Mouse (Mus musculus) cerebral cortex, adult 2 months (tissue): ENCODE measurements around the gene Elf2.

Experiments used
- WGBS: fragments of 180-500 bp; shearing (Covaris S2); methylation state at CpG from one replicate; pipeline ENCODE4 v1.1.7; 2018; 5-methylcytosine and 5-hydroxymethylcytosine counted together

Elf2 gene

DNA sequence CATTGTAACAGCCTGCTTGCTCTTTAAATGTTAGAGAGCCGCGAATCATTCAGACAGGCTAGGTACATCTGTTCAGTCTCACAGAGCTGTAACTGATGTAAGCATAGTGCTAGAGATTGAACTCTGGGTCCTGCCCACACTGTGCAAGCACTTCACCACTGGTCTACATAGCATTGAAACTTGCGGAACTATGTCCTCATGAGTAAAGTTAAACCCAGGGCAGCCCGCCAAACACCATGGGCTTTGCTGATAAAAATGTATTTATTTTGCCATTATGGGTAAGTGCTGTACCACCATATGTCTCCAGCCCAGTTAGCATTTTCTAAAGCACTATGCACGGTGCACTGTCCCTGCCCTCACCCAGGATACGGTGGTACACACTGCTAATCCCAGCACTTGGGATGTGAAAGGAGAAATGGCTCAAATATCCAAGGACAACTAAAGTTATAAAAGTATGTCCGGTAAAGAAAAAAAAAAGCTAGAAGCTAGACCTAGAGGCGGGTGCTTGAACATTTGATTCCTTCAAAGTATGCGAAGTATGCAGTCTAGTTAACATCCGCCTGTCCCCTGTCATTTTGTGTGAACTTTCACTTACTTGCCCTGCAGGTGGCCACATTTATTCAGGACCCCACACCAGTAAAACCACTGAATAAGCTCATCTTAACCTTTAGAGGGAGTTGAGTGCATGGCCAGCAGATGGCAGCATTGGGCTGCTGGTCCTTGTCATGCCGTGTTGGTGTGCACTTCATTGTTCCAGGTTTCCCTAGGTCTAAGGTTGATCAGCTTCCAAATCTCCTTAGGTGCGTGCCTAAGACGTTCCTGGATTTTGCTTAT, 106.3 kb downstream of the Elf2 start:
- 39% methylated on average over 13 of the region's 13 CpGs for WGBS

DNA sequence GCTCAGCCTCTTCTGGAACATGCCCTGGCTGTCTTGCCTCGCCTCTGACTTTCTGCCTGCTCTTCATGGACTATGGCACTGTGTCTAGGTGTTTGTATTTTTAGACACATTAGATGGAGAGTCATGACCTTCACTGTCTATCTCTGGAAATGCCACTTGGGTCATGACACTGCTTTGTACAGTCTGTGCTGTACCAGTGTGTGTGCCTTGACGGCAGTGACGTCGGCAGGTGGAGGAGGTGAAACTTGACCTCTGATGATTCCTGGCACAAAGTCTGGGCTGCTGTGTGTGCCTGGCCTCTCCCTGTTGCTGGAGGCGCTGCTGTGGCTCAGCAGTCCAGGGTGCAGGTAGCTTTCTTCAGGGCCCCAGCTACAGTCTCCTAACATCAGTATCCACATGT, 107.0 kb downstream of the Elf2 start:
- 87% methylated on average over 5 of the region's 5 CpGs for WGBS

DNA sequence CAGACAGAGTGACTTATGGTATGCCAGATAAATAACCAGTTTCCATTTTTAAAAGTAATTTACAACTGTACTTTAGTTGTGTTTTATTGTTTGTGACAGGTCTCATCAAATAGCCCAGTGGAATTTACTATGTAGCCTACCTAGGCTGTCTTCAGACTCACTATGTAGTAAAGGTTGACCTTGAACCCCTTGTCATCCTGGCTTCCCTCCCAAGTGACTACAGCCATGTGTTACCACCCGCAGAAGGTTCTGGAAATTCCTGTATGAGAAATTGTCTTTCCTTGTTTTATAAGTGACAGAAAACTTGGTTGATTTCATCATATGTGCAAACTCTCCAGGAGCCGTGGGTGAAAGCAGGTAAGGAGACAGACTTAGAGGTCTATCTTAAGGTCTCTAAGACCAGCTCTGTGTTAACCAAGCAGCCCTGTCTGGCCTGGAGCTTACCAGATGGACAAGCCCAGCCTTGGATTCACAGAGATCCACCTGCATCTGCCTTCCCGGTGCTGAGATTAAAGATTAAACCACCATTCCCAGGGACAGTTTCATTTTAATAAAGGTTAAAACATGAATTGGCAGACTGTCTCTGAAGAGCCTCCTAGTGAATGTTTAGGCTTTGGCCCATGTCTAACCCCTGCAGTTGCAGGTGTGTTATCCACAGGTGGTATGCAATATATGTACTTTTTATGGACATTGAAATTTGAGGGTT, 108.1 kb downstream of the Elf2 start:
- 78% methylated on average over 3 of the region's 3 CpGs for WGBS

DNA sequence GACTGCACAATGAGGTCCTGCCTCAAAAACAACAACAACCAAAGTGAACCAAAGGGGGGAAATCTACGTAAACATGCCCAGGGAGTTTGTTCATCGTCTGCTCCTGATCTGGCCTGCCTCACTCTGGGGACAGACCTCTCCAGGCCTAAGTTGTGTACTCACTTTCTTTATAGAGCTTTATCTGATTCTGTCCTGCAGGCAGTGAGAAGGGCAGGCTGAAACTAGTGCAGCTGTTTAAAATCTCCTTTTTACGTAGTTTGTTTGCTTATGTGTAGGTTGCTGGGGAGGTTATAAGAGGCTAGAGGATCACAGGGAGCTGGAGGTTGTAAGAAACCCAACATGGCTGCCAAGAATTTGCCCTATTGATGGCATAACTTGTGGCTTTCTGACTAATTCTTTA, 109.0 kb downstream of the Elf2 start:
- 68% methylated on average over 3 of the region's 3 CpGs for WGBS

DNA sequence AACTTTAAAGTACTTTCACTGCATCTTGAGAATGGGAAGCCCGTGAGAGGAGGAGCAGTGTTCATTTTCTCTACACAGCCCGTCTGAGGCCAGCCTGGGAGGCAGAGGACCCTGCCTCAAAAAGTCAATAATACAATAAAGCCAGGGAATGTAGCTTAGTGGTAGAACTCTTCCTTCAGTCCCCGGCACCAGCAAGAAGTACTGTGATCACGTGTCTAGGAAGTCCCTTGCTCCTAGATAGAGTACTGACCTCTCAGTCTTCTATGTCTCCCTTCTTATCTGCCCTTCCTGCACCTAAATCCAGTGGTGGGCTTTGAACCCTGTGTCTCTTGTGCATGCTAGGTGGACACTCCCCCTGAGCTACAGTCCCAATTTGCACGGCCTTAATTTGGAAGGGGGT, 109.6 kb downstream of the Elf2 start:
- 78% methylated on average over 5 of the region's 5 CpGs for WGBS

DNA sequence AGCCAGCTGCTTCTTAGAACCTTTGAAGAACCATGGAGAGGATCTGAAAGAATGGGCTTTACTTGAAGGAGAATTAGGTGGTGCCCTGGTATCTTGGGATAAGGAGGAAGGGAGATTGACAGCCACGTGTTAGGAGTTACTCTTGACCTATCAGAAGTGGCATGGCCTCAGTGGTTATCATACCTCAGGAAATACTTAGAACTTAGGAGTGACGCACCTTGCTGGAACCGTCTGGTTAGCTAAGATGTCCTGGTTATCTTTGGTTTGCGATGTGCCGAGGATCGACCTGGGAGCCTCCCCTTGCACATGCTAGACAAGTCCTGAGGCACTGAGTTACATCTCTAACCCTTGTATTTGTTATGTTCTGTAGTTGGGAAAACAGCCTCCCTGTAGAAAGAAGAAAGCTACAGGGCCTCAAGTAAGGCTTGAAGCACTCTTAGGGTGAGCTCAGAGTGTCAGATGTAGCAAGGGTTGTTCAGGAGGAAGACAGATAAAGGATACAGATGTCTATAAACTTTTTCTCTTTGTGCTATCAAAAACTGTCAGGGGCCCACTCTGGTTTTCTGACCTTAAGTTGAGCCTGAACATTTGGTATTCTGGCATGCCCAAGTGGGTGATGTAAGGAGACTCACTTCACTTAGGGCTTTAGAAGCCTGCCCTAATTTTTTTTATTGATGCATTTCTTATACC, 110.2 kb downstream of the Elf2 start:
- 98% methylated on average over 6 of the region's 6 CpGs for WGBS

DNA sequence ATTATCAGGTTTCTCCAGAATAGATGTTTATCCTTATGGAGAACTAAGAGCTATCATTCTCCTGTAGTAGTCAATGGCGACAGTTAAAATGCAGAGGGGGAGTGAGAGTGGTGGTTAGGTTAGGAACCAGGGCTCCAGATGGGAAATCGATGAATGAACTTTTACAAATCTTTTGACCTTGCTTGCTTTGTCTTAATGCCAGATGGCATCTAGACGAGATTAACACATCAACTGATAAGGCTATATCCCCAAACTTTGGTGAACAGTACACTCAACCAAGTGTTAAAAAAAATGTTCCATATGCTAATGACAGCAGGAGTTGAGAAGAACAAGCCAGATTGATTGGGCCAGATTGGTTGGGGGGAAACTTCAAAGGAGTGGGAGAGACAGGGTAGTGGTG, 111.2 kb downstream of the Elf2 start:
- WGBS: 56% methylated on average over 3 of the region's 3 CpGs

DNA sequence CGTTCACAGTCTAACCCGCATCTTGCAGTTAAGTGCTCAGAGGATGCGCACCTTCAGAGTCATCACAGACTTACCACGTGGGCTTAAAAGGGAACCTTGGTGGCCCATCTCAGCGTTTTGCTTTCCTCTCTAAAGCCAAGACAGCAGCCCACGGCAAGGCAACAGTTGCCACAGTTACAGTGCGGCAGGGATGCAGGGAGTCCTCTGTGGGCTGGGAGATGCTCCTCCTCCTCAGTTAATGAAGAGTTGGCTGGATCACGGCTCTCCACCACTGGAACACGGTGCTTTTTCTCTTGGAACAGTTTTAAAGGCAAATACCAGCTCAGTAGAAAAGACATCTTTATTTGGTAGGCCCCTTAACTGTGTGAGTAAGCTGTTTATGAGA, 111.7 kb downstream of the Elf2 start:
- 42% methylated on average over 9 of the region's 9 CpGs for WGBS

DNA sequence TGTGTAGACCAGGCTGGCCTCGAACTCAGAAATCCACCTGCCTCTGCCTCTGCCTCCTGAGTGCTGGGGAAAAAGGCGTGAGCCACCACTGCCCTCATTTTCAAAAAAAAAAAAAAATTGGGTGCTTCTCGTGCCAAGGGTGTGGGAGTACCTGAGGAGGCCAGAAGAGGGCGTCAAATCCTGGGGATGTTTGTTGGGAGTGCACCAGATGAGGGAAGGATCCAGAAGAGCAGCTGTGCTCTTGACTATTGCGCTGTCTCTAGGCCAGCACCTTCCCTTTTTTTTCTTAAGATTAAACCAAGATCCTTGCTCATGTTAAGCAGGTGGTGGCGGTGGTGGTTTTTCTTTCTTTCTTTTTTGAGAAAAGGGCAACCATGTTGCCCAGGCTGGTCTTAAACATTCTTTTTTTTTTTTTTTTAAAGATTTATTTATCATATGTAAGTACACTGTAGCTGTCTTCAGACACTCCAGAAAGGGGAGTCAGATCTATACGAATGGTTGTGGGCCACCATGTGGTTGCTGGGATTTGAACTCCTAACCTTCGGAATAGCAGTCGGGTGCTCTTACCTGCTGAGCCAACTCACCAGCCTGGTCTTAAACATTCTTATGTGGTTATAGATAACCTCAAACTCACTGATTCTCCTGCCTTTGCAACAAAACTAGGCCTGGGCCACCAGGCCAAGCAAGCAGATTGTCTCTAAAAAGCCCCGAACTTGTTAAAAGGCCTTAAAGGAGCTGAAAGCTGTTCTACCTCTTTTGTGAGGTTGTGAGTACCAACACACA, 112.2 kb downstream of the Elf2 start:
- 55% methylated on average over 10 of the region's 10 CpGs for WGBS

DNA sequence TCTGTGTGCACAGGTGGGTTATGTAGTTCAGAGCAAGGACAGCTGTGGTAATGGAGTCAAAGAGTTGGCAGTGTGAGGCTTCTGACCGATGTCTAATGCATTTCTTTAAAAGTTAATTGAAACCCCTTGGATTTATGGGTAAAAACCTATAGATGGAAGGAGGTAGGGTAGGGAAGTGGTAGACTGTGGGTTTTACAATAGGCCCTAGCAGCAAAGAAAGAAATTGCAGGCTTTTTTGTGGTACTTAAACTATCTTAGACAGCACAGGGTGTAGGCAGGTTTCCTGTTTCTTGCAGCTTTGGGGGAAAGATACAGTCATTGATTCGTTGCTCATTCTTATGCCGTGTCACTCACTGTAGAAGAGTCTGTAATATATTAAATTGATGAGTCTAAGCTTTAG, 113.9 kb downstream of the Elf2 start:
- WGBS: 57% methylated on average over 3 of the region's 3 CpGs

DNA sequence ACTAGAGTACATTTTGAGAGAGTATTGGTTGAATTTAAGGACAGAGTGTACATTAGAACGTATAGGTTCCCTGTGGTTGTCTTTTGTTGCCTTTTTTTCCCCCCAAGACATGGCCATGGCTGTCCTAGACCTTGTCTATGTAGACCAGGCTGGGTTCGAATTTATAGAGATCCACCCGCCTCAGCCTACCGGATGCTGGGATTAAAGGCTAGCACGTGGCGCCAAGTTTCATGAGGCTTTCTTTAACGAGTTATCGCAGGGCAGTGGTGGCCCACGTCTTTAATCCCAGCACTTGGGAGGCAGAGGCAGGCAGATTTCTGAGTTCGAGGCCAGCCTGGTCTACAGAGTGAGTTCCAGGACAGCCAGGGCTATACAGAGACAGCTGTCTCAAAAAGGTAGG, 114.5 kb downstream of the Elf2 start:
- 90% methylated on average over 10 of the region's 10 CpGs for WGBS

DNA sequence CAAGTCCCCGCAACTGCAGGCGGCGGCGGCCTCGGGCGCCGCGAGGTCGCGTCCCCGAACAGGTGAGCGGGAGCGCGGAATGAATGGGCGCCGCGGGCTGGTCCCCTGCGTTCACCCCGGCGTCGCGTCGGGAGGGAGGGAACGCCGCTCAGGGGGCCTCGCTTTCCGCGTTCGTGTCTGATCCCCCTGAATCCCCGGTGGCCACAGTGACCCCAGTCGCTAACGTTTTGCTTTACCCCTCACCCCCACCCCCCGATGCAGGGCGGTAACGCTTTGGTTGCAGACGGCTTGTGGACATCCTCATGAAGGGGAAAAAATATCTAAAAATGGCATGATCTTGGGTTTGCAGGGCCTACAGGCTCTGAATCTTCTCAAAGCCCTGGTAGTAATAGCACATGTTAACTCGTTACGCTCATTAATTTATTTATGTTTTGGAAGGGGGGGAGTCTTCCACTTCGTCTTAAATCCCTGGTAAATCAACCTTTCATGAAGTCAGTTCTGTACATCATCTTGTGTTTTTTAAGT, 115.2 kb downstream of the Elf2 start:
- WGBS: 1% methylated on average over 39 of the region's 39 CpGs

DNA sequence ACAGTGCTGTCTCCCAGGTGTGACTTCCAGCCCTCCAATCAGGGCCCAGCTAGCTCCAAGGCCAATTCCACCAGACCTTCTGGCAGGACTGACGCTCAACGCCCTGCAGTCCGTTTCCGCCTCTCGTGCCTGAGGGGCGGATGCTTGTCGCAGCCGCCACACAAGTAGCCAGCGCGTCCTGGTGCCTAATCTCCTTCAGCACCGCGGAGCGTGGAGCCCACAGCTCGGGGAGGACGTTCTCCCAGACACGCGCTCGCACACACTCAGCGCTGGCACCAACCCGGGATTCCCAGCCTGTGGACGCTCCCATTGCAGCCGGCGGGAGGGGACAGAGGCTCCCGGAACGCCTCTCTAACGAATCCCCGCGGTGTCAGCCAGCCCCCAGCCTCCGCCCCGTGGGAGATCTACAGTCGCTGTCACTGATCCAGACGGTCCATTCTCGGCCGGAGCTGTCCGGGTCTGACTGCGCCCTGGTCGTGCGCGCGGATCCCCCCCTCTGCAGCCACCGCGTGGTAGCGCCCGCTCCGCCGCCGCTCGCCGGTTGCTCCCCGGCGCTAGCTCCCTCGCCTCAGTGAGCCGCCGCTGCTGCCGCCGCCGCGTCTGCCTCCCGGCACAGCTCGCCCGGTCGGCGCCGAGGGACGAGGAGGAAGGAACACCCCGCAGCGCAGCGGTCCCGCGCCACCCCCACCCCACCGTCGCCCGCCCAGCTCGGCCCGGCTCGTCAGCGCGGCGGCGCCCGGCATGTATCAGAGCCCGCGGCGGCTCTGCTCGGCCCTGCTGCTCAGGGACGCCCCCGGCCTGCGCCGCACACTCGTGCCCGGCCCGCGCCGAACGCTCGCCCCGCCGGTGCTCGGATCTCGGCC, 115.9 kb downstream of the Elf2 start, which contains the start of gene Noct:
Noct (plus strand) TSS at position 85 of the 863 bp plus-strand sequence.
- under 1% methylated on average over 97 of the region's 100 CpGs for WGBS

DNA sequence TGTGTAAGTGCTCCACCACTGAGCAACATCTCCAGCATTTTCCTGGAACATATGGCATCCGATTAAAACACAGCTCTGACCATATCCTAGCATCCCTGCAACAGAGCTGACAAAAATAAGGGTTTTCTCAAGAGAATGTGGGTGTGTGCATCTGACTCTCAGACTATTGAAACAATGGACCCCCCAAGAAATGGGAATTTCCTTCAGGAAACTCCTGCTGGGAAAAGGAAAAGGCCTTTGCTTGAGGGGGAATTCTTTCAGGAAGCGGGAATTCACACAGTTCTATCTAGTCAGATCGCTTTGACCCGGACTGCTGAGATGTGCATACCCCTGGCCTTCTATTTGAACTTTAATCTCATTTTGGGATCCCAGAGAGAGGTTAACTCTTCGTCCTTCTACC, 116.9 kb downstream of the Elf2 start:
- 43% methylated on average over 5 of the region's 5 CpGs for WGBS

DNA sequence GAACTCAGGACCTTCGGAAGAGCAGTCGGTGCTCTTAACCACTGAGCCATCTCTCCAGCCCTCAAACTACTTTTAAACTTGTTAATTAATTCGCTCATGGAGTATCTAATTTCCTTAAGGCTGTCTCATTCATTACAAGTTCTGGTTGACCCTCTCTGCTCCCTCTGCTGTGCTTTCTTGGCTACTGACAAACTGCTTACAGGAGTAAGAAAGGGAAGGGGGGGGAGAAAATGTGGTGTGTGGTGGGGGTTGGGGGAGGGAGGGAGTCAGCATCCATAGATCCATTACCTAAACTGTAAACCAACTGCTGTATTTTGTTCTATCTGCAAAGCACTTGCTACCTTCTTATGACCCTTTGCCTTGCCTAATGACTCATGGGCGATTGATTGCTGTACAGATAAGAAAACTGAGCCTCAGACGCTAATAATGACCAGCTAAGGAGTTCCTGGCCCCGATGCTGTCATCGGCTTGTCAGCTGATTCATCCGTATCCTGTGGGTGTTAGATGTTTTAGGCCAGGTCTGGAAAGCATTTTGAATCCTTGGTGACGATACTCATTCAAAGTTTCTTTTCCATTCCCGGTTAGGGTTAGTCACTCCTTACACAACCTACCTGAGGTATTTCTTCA, 117.5 kb downstream of the Elf2 start:
- WGBS: 73% methylated on average over 10 of the region's 10 CpGs

DNA sequence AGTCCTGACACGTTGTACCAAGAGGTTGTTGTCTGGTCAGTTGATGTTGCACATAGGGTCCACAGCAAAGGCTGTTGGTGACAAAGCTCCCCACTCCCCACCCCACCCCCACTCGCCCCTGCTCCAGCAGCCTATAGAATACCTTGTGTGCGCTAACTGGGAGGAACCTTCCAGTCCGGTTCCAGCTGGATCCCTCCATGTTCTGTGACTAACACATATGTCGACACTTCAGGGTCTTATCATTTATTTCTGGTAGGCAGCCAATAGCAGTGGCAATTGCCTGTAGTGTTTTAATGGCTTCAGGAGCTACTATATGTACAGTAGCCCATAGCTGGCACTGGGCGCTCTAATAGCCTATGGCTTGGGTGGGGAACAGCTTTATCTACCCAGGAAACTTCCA, 118.2 kb downstream of the Elf2 start:
- 92% methylated on average over 6 of the region's 6 CpGs for WGBS

DNA sequence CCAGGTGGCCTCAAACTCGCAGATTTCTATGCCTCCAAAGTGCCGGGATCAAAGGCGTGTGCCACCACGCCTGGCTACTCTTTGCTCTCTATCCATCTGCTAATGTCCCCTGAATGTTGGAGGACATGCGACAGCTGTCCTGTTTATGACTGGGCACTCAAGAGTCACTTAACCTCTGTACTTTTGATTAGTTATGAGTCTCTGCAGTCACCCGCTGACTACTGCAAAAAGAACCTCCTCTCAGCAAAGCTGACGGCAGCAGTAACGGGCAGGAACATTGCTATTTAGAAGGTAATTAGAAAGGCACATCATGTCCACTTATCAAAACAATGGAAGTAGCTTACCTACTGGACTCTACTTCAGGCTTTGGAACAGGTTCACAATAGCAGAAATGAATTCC, 118.6 kb downstream of the Elf2 start:
- 84% methylated on average over 8 of the region's 8 CpGs for WGBS

DNA sequence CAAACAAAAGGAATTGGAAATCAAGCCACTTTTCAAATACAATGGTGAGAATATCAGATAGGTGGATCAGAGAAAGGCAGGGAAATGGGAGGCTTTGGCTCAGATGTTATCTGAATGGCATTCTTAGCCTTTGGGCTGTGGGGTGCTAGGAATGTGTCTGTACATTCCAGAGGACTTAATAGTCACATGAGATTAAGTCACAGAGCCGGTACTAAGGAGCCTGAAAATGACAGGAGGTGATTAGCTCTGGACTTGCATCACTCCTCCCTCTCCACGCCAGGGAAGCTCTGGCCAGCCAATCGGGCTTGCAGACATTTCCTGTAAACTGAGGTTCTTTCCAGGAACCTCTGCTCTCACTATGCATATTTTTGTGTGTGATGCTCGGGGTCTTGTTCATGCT, 119.6 kb downstream of the Elf2 start:
- 73% methylated on average over 4 of the region's 4 CpGs for WGBS

DNA sequence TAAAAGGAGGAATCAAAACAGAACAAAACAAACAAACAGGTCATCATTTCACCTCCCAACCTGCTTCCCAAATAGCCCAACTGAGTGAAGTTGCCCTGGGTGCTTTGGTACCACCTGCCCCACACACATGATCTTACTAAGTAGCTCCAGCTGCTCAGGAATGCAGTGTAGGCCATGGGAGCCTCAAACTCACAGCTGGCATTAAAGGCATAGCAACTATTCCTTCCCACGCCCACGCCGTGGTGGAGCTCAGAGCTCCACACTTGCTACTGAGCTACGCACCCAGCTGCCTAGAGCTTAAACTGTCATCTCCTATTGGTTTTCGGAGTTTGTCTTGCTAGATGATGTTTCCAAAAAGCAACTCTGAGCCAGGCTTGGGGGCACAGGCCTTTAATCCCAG, 121.2 kb downstream of the Elf2 start:
- 85% methylated on average over 5 of the region's 5 CpGs for WGBS

DNA sequence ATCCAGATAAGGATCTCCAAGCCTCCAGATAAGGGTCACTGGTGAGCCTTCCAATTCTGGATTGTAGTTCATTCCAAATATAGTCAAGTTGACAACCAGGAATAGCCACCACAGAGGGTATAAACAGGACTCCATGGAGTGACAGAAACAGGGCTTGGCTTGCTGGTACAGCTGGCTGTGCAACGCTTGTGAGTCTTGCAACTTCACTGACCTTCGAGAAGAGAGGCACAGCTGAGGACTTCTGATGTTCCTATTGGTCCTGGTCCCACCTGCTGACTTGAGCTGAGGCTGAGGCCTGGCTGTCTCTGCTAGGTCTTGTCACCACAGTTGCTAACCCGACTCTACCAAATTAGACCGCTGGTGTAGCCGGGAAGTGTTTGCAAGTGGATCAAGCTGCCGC, 122.1 kb downstream of the Elf2 start:
- WGBS: 93% methylated on average over 6 of the region's 6 CpGs
